In the genomic region with DNA sequence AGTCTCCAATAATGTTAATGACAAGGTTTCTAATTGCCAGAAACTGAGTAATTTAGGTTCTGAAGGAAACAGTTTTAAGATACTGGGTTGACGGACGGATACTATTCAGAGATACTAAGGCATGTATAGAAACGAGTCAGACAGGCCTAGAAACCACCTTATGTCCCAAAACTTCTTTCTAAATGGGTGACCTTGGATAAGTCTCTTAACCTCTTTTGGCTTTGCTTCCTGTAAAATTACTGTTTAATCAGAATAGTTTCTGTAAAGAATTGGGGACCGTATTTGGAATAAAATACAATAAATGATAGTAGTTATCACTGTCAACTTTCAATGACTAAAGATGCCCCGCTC, we compare ENCODE assay signal across 8 mouse cellular contexts. TPM values are rescaled to one million over a fixed set of nuclear protein-coding genes. Genes with fewer than 3 reads are reported as not detected.
DNase-seq lines count a peak whose midpoint lies in the region; ATAC-seq and TF ChIP-seq lines count a peak whose summit lies in the region.

No protein-coding gene starts in this region.

- H3K9ac ChIP-seq in embryonic facial prominence, embryonic 15.5 days, result no peak overlapping the region
- no peak overlapping the region for H3K9ac ChIP-seq in intestine, embryonic 16.5 days (ENCODE audit: low read depth, low read length)

- peak overlapping the region; percentile 40 for H3K4me2 ChIP-seq in embryonic facial prominence, embryonic 15.5 days (replicated peaks)
- H3K4me2 ChIP-seq in intestine, embryonic 16.5 days (ENCODE audit: low read depth, low read length), result peak overlapping the region; percentile 49
- peak overlapping the region; percentile 83 for H3K4me2 ChIP-seq in myocyte (ENCODE audit: low read depth)

- no peak overlapping the region for H3ac ChIP-seq in myocyte (ENCODE audit: control insufficient read depth, insufficient read length)

- peaks cover 33% of the 10 kb centered on the region for H3K4me1 ChIP-seq in embryonic facial prominence, embryonic 15.5 days
- peaks cover 22% of the 10 kb centered on the region for H3K4me1 ChIP-seq in intestine, embryonic 16.5 days (ENCODE audit: control insufficient read depth, insufficient read depth, low read length)

- DNase-seq in left cerebral cortex, adult 2 months (ENCODE audit: extremely low spot score in 1 of 2, low spot score in 2 of 2), result no peak
- no peak for DNase-seq in left cerebral cortex, adult 8-10 months (ENCODE audit: low spot score in 2 of 2)
- no peak for DNase-seq in spleen, postnatal 14 days (ENCODE audit: low spot score in 2 of 2)
- DNase-seq in left cerebral cortex, postnatal 10 days (ENCODE audit: extremely low spot score in 1 of 2, low spot score in 2 of 2), result no peak

- H3K27me3 ChIP-seq in embryonic facial prominence, embryonic 15.5 days, result no peaks in the 10 kb centered on the region
- H3K27me3 ChIP-seq in intestine, embryonic 16.5 days (replicated peaks; ENCODE audit: control insufficient read depth, insufficient read depth, low read length), result no peaks in the 10 kb centered on the region
- no peaks in the 10 kb centered on the region for H3K27me3 ChIP-seq in myocyte (ENCODE audit: control insufficient read depth, insufficient read depth, insufficient read length)

- no peak for ATAC-seq in embryonic facial prominence, embryonic 15.5 days (ENCODE audit: insufficient number of reproducible peaks, low FRiP score, low TSS enrichment, low read depth)
- no peak for ATAC-seq in intestine, embryonic 16.5 days
- no peak for ATAC-seq in cerebellum, adult (ENCODE audit: insufficient number of reproducible peaks, low FRiP score, low TSS enrichment)

- peak overlapping the region; percentile 100 for H3K27ac ChIP-seq in left cerebral cortex, adult 2 months
- peak overlapping the region; percentile 96 for H3K27ac ChIP-seq in embryonic facial prominence, embryonic 15.5 days (replicated peaks)
- H3K27ac ChIP-seq in intestine, embryonic 16.5 days (ENCODE audit: low read length), result no peak overlapping the region

- H3K9me3 ChIP-seq in embryonic facial prominence, embryonic 15.5 days (replicated peaks), result no peaks in the 10 kb centered on the region
- H3K9me3 ChIP-seq in intestine, embryonic 16.5 days (ENCODE audit: control insufficient read depth, low read length), result no peaks in the 10 kb centered on the region

- H3K79me2 ChIP-seq in myocyte (ENCODE audit: control insufficient read depth, insufficient read depth), result no peaks in the 10 kb centered on the region

- no peak for TF ChIP-seq CTCF in left cerebral cortex, adult 2 months (IDR thresholded peaks at IDR 0.05)

- WGBS in embryonic facial prominence, embryonic 15.5 days, result 14% methylated on average over 5 of the region's 5 CpGs
- WGBS in intestine, embryonic 16.5 days, result 12% methylated on average over 5 of the region's 5 CpGs

- TF ChIP-seq POLR2A in myocyte (IDR thresholded peaks at IDR 0.05; ENCODE audit: insufficient read length, low read depth), result no peak

- H3K4me3 ChIP-seq in left cerebral cortex, adult 2 months, result peak overlapping the region; percentile 100
- H3K4me3 ChIP-seq in embryonic facial prominence, embryonic 15.5 days (replicated peaks), result peak overlapping the region; percentile 99
- H3K4me3 ChIP-seq in intestine, embryonic 16.5 days (ENCODE audit: low read length), result peak overlapping the region; percentile 95
- H3K4me3 ChIP-seq in myocyte, result peak overlapping the region; percentile 39

- no peaks in the 10 kb centered on the region for H3K36me3 ChIP-seq in embryonic facial prominence, embryonic 15.5 days
- H3K36me3 ChIP-seq in intestine, embryonic 16.5 days (ENCODE audit: control insufficient read depth, insufficient read depth, low read length), result no peaks in the 10 kb centered on the region
- H3K36me3 ChIP-seq in myocyte (ENCODE audit: control insufficient read depth, insufficient read depth), result no peaks in the 10 kb centered on the region

- intact Hi-C loops in left cerebral cortex, adult 2 months (cut with DNase I), result loop anchor here (2.0 kb wide), 1 partner anchor 89 kb away; no protein-coding TSS in a partner anchor
- intact Hi-C loops in left cerebral cortex, postnatal 10 days (cut with DNase I), result loop anchor here (5.0 to 10.0 kb wide), 2 partner anchors 87 to 165 kb away; no protein-coding TSS in a partner anchor

TF ChIP-seq in myocyte, 11 proteins besides CTCF, POLR2A, EP300 and RAD21:
- TF ChIP-seq MYOD1 (IDR thresholded peaks at IDR 0.05; ENCODE audit: control insufficient read depth in 1 of 3, insufficient read length in 2 of 3, low read depth in 2 of 3), result no peak
- TF ChIP-seq E2F4 (IDR thresholded peaks at IDR 0.05; ENCODE audit: insufficient read depth), result no peak
- no peak for TF ChIP-seq SRF (IDR thresholded peaks at IDR 0.05; ENCODE audit: control insufficient read depth, insufficient read length, low read depth)
- no peak for TF ChIP-seq TCF3 (IDR thresholded peaks at IDR 0.05; ENCODE audit: insufficient read length, low read depth)
- no peak for TF ChIP-seq USF1 (IDR thresholded peaks at IDR 0.05; ENCODE audit: low read depth)
- TF ChIP-seq TCF12 (IDR thresholded peaks at IDR 0.05; ENCODE audit: insufficient read depth, poor library complexity, severe bottlenecking), result no peak
- TF ChIP-seq CEBPB (IDR thresholded peaks at IDR 0.05; ENCODE audit: insufficient read depth, poor library complexity, severe bottlenecking), result no peak
- no peak for TF ChIP-seq MAX (IDR thresholded peaks at IDR 0.05; ENCODE audit: low read depth)
- no peak for TF ChIP-seq MYOG (IDR thresholded peaks at IDR 0.05; ENCODE audit: control insufficient read depth in 1 of 3, insufficient read depth in 1 of 3, insufficient read length in 2 of 3, low read depth in 2 of 3)
- TF ChIP-seq REST (IDR thresholded peaks at IDR 0.05; ENCODE audit: insufficient read depth, insufficient read length), result no peak
- TF ChIP-seq POLR2AphosphoS2 (IDR thresholded peaks at IDR 0.05; ENCODE audit: insufficient read length, low read depth), result no peak

RNA-seq across cellular contexts. Expression of gene Tnrc6b, which starts 0.9 kb away (rescaled TPM):
- total RNA-seq in left cerebral cortex, adult 2 months (2021), result 100 to 1,000 TPM; 118 to 120 TPM
- 100 to 1,000 TPM in 3 of 4 experiments, 10 to 100 TPM in 1; 92.1 to 137 (median 115) TPM for total RNA-seq in left cerebral cortex, adult 8-10 months (2022)
- 23.9 and 28.3 TPM in 2 replicates for polyA plus RNA-seq in embryonic facial prominence, embryonic 15.5 days (2015; fragmentation: Nextera tagmentation; extraction: Ambion mirVana)
- 18.0 and 18.2 TPM in 2 replicates for polyA plus RNA-seq in intestine, embryonic 16.5 days (2015; fragmentation: Nextera tagmentation; extraction: Ambion mirVana)
- 8.9 TPM for polyA plus RNA-seq in myocyte (2012; fragmentation: generic; extraction: Trizol)
- 100 to 1,000 TPM; 127 to 130 TPM for total RNA-seq in left cerebral cortex, postnatal 10 days (2021)

RNA-seq across cellular contexts. Expression of gene Fam83f, which starts 38.6 kb away (rescaled TPM):
- under 1 TPM; 0.26 to 0.54 TPM for total RNA-seq in left cerebral cortex, adult 2 months (2021)
- total RNA-seq in left cerebral cortex, adult 8-10 months (2022), result under 1 TPM; 0.28 to 0.50 (median 0.43) TPM
- polyA plus RNA-seq in embryonic facial prominence, embryonic 15.5 days (2015; fragmentation: Nextera tagmentation; extraction: Ambion mirVana), result 8.4 and 9.0 TPM in 2 replicates
- polyA plus RNA-seq in intestine, embryonic 16.5 days (2015; fragmentation: Nextera tagmentation; extraction: Ambion mirVana), result 24.9 and 29.2 TPM in 2 replicates
- polyA plus RNA-seq in myocyte (2012; fragmentation: generic; extraction: Trizol), result not detected
- total RNA-seq in left cerebral cortex, postnatal 10 days (2021), result under 1 TPM; 0.54 to 0.57 TPM

Comparison
In these comparisons a context has a peak if more than half of its experiments do, and no peak if none do; other contexts are left out.
1. H3K4me3 ChIP-seq: peak in every context shown above with its lines; median percentile 100 in left cerebral cortex, adult 2 months; 99 in embryonic facial prominence, embryonic 15.5 days; 95 in intestine, embryonic 16.5 days; 39 in myocyte.